Mouse (Mus musculus): Measurements from ENCODE around the gene Ccdc13. TPM values are rescaled to one million over a fixed set of nuclear protein-coding genes. Genes with fewer than 3 reads are reported as not detected.

The Ccdc13 gene
- polyA plus RNA-seq, 1 experiment from 2014 or later: 2.8 TPM

- H3K4me2 ChIP-seq: no peak overlapping the region
- peaks cover 26% of the 10 kb centered on the region for H3K4me1 ChIP-seq (replicated peaks)
- H3K4me3 ChIP-seq: no peak overlapping the region
- WGBS: 65% methylated on average over 7 of the region's 7 CpGs
- no peaks in the 10 kb centered on the region for H3K9me3 ChIP-seq
- no peaks in the 10 kb centered on the region for H3K27me3 ChIP-seq
- ATAC-seq (ENCODE audit: low read depth): no peak
- no peak overlapping the region for H3K27ac ChIP-seq (replicated peaks)
- no peak overlapping the region for H3K9ac ChIP-seq
- no peaks in the 10 kb centered on the region for H3K36me3 ChIP-seq
These were observed 19.3 kb downstream of the Ccdc13 start for GRCm38 (mm10) chr9:121819771-121820471.

GRCm38 (mm10) chr9:121819073-121819770, 20.0 kb downstream of the Ccdc13 start:
- H3K9me3 ChIP-seq: no peaks in the 10 kb centered on the region
- H3K4me2 ChIP-seq: no peak overlapping the region
- no peak overlapping the region for H3K27ac ChIP-seq (replicated peaks)
- WGBS: 85% methylated on average over 9 of the region's 9 CpGs
- H3K36me3 ChIP-seq: no peaks in the 10 kb centered on the region
- H3K27me3 ChIP-seq: no peaks in the 10 kb centered on the region
- no peak overlapping the region for H3K4me3 ChIP-seq
- H3K4me1 ChIP-seq (replicated peaks): peaks cover 26% of the 10 kb centered on the region
- no peak overlapping the region for H3K9ac ChIP-seq
- ATAC-seq (ENCODE audit: low read depth): no peak

GRCm38 (mm10) chr9:121815183-121815582, 24.1 kb downstream of the Ccdc13 start:
- H3K4me3 ChIP-seq: no peak overlapping the region
- no peak overlapping the region for H3K9ac ChIP-seq
- no peak overlapping the region for H3K27ac ChIP-seq (replicated peaks)
- H3K4me1 ChIP-seq (replicated peaks): peaks cover 25% of the 10 kb centered on the region
- H3K27me3 ChIP-seq: no peaks in the 10 kb centered on the region
- ATAC-seq (ENCODE audit: low read depth): no peak
- H3K9me3 ChIP-seq: no peaks in the 10 kb centered on the region
- H3K36me3 ChIP-seq: no peaks in the 10 kb centered on the region
- no peak overlapping the region for H3K4me2 ChIP-seq
- 83% methylated on average over 6 of the region's 6 CpGs for WGBS

- no peaks in the 10 kb centered on the region for H3K36me3 ChIP-seq
- peak overlapping the region; percentile 83 for H3K27ac ChIP-seq (replicated peaks)
- no peaks in the 10 kb centered on the region for H3K9me3 ChIP-seq
- peaks cover 52% of the 10 kb centered on the region for H3K4me1 ChIP-seq (replicated peaks)
- no peaks in the 10 kb centered on the region for H3K27me3 ChIP-seq
- no peak overlapping the region for H3K4me3 ChIP-seq
- peak; percentile 73 for ATAC-seq (ENCODE audit: low read depth)
- WGBS: 12% methylated on average over 15 of the region's 15 CpGs
- H3K9ac ChIP-seq: peak overlapping the region; percentile 49; the same call in 1 of the 2 replicates
- H3K4me2 ChIP-seq: peak overlapping the region; percentile 15; the same call in 1 of the 2 replicates
These were observed 29.0 kb downstream of the Ccdc13 start for GRCm38 (mm10) chr9:121810081-121810821.

- H3K4me2 ChIP-seq: no peak overlapping the region
- 45% methylated on average over 3 of the region's 3 CpGs for WGBS
- H3K9ac ChIP-seq: no peak overlapping the region
- no peaks in the 10 kb centered on the region for H3K27me3 ChIP-seq
- no peaks in the 10 kb centered on the region for H3K9me3 ChIP-seq
- H3K4me3 ChIP-seq: no peak overlapping the region
- H3K36me3 ChIP-seq: no peaks in the 10 kb centered on the region
- peaks cover 57% of the 10 kb centered on the region for H3K4me1 ChIP-seq (replicated peaks)
- no peak; the same call in 1 of the 2 replicates for ATAC-seq (ENCODE audit: low read depth)
- H3K27ac ChIP-seq (replicated peaks): peak overlapping the region; percentile 33; the same call in 1 of the 2 replicates
These were observed 30.8 kb downstream of the Ccdc13 start for GRCm38 (mm10) chr9:121808511-121808910.

GRCm38 (mm10) chr9:121807947-121808346, 31.3 kb downstream of the Ccdc13 start:
- ATAC-seq (ENCODE audit: low read depth): no peak
- Histone ChIP-seq H3K9me3 (no peaks in the 10 kb centered on the region), H3K9ac (no peak overlapping the region), H3K4me2 (no peak overlapping the region), H3K4me3 (no peak overlapping the region), H3K27me3 (no peaks in the 10 kb centered on the region), H3K27ac (replicated peaks) (peak overlapping the region; percentile 64; the same call in 1 of the 2 replicates), H3K36me3 (no peaks in the 10 kb centered on the region), H3K4me1 (replicated peaks) (peaks cover 60% of the 10 kb centered on the region)
- WGBS: 55% methylated on average over 7 of the region's 7 CpGs

GRCm38 (mm10) chr9:121807546-121807945, 31.7 kb downstream of the Ccdc13 start:
- Histone ChIP-seq H3K36me3 (no peaks in the 10 kb centered on the region), H3K4me3 (no peak overlapping the region), H3K9ac (no peak overlapping the region), H3K27ac (replicated peaks) (peak overlapping the region; percentile 64; the same call in 1 of the 2 replicates), H3K27me3 (no peaks in the 10 kb centered on the region), H3K4me1 (replicated peaks) (peaks cover 64% of the 10 kb centered on the region), H3K9me3 (no peaks in the 10 kb centered on the region), H3K4me2 (no peak overlapping the region)
- ATAC-seq (ENCODE audit: low read depth): no peak
- WGBS: 65% methylated on average over 1 of the region's 1 CpGs

GRCm38 (mm10) chr9:121802747-121803146, 36.5 kb downstream of the Ccdc13 start:
- Histone ChIP-seq H3K4me3 (no peak overlapping the region), H3K4me2 (no peak overlapping the region), H3K9me3 (no peaks in the 10 kb centered on the region), H3K27me3 (0 out of 2 replicates have a peak, but pooled peaks cover 2% of the 10 kb centered on the region), H3K27ac (replicated peaks) (no peak overlapping the region), H3K36me3 (no peaks in the 10 kb centered on the region), H3K9ac (no peak overlapping the region), H3K4me1 (replicated peaks) (peaks cover 35% of the 10 kb centered on the region)
- WGBS: 65% methylated on average over 7 of the region's 7 CpGs
- ATAC-seq (ENCODE audit: low read depth): no peak

- H3K4me2 ChIP-seq: no peak overlapping the region
- no peaks in the 10 kb centered on the region for H3K9me3 ChIP-seq
- no peaks in the 10 kb centered on the region for H3K36me3 ChIP-seq
- H3K9ac ChIP-seq: 0 out of 2 replicates have a peak overlapping the region, but pooled peaks have one; percentile 31
- no peak overlapping the region for H3K27ac ChIP-seq (replicated peaks)
- no peak for ATAC-seq (ENCODE audit: low read depth)
- no peak overlapping the region for H3K4me3 ChIP-seq
- 49% methylated on average over 6 of the region's 6 CpGs for WGBS
- H3K27me3 ChIP-seq: 0 out of 2 replicates have a peak, but pooled peaks cover 8% of the 10 kb centered on the region
- H3K4me1 ChIP-seq (replicated peaks): peaks cover 36% of the 10 kb centered on the region
These were observed 40.3 kb downstream of the Ccdc13 start for GRCm38 (mm10) chr9:121798887-121799520.

- no peak overlapping the region for H3K4me2 ChIP-seq
- no peaks in the 10 kb centered on the region for H3K9me3 ChIP-seq
- H3K27ac ChIP-seq (replicated peaks): no peak overlapping the region
- no peaks in the 10 kb centered on the region for H3K36me3 ChIP-seq
- 15% methylated on average over 12 of the region's 12 CpGs for WGBS
- H3K4me1 ChIP-seq (replicated peaks): peaks cover 27% of the 10 kb centered on the region
- H3K4me3 ChIP-seq: no peak overlapping the region
- ATAC-seq (ENCODE audit: low read depth): no peak
- no peak overlapping the region for H3K9ac ChIP-seq
- H3K27me3 ChIP-seq: 0 out of 2 replicates have a peak, but pooled peaks cover 8% of the 10 kb centered on the region
These were observed 41.5 kb downstream of the Ccdc13 start for GRCm38 (mm10) chr9:121797722-121798121.

GRCm38 (mm10) chr9:121794972-121795539, 44.2 kb downstream of the Ccdc13 start:
- Histone ChIP-seq H3K4me1 (replicated peaks) (peaks cover 27% of the 10 kb centered on the region), H3K4me2 (no peak overlapping the region), H3K4me3 (no peak overlapping the region), H3K9me3 (no peaks in the 10 kb centered on the region), H3K36me3 (no peaks in the 10 kb centered on the region), H3K27ac (replicated peaks) (0 out of 2 replicates have a peak overlapping the region, but pooled peaks have one; percentile 42), H3K9ac (no peak overlapping the region), H3K27me3 (peaks cover 14% of the 10 kb centered on the region; the same call in 1 of the 2 replicates)
- 26% methylated on average over 1 of the region's 1 CpGs for WGBS
- ATAC-seq (ENCODE audit: low read depth): peak; percentile 48
